Comparison of ENCODE assay signal across 8 mouse cellular contexts in the genomic region with DNA sequence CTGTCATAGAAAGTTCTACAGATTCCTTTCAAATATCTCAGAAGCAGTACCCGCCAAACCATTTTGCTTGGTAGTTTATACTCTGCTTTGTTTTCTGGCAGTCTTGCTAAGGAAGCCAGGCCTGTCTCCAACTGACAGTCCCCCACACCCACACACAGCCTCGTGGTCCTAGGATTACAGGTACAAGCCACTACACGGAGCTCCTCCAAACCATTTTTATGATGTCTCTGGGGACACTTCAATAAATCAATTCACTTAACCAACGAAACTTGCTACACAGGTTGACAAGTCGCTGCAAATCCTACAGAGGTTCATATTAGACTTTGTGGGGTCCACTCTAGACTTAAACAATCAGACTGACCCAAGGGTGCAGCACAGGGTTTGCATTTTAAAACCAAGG. TPM values are rescaled to one million over a fixed set of nuclear protein-coding genes. Genes with fewer than 3 reads are reported as not detected.
DNase-seq lines count a peak whose midpoint lies in the region; ATAC-seq and TF ChIP-seq lines count a peak whose summit lies in the region.

No protein-coding gene starts in this region.

- no peaks in the 10 kb centered on the region for H3K27me3 ChIP-seq in heart, embryonic 12.5 days (replicated peaks)
- 0 out of 2 replicates have a peak, but pooled peaks cover 3% of the 10 kb centered on the region for H3K27me3 ChIP-seq in E14TG2a.4 (ENCODE audit: insufficient read depth, low read length)
- H3K27me3 ChIP-seq in forebrain, embryonic 14.5 days (replicated peaks; ENCODE audit: control insufficient read depth, insufficient read depth, low read length) = no peaks in the 10 kb centered on the region
- no peaks in the 10 kb centered on the region for H3K27me3 ChIP-seq in liver, embryonic 16.5 days (ENCODE audit: control insufficient read depth, insufficient read depth, low read depth, low read length)

- H3K4me3 ChIP-seq in heart, embryonic 12.5 days = peak overlapping the region; percentile 88
- H3K4me3 ChIP-seq in E14TG2a.4 (replicated peaks; ENCODE audit: low read length) = peak overlapping the region; percentile 98
- peak overlapping the region; percentile 99 for H3K4me3 ChIP-seq in forebrain, embryonic 14.5 days (ENCODE audit: low read depth, low read length)
- peak overlapping the region; percentile 100 for H3K4me3 ChIP-seq in liver, embryonic 16.5 days (ENCODE audit: low read depth, low read length)

- peak overlapping the region; percentile 96 for H3K9ac ChIP-seq in heart, embryonic 12.5 days
- H3K9ac ChIP-seq in forebrain, embryonic 14.5 days (ENCODE audit: low read length) = peak overlapping the region; percentile 78
- H3K9ac ChIP-seq in liver, embryonic 16.5 days (ENCODE audit: low read depth, low read length) = peak overlapping the region; percentile 95

- ATAC-seq in heart, embryonic 12.5 days (ENCODE audit: insufficient number of reproducible peaks, low FRiP score) = no peak
- no peak for ATAC-seq in forebrain, embryonic 14.5 days
- no peak for ATAC-seq in liver, embryonic 16.5 days (ENCODE audit: low read depth)

- H3K4me1 ChIP-seq in heart, embryonic 12.5 days (replicated peaks) = peaks cover 8% of the 10 kb centered on the region
- peaks cover 37% of the 10 kb centered on the region for H3K4me1 ChIP-seq in E14TG2a.4 (replicated peaks; ENCODE audit: low read depth, low read length)
- H3K4me1 ChIP-seq in forebrain, embryonic 14.5 days (ENCODE audit: control insufficient read depth, insufficient read depth, low read length) = peaks cover 24% of the 10 kb centered on the region
- H3K4me1 ChIP-seq in liver, embryonic 16.5 days (ENCODE audit: control insufficient read depth, low read depth, low read length) = peaks cover 11% of the 10 kb centered on the region

- H3K9me3 ChIP-seq in heart, embryonic 12.5 days (replicated peaks) = no peaks in the 10 kb centered on the region
- no peaks in the 10 kb centered on the region for H3K9me3 ChIP-seq in E14TG2a.4 (ENCODE audit: low read length)
- H3K9me3 ChIP-seq in forebrain, embryonic 14.5 days (replicated peaks; ENCODE audit: control insufficient read depth, low read length) = no peaks in the 10 kb centered on the region
- no peaks in the 10 kb centered on the region for H3K9me3 ChIP-seq in liver, embryonic 16.5 days (replicated peaks; ENCODE audit: control insufficient read depth, low read length)

- no peak overlapping the region for H3K27ac ChIP-seq in heart, embryonic 12.5 days (ENCODE audit: poor library complexity, severe bottlenecking)
- H3K27ac ChIP-seq in forebrain, embryonic 14.5 days (ENCODE audit: low read depth, low read length) = no peak overlapping the region
- H3K27ac ChIP-seq in liver, embryonic 16.5 days (ENCODE audit: low read length) = no peak overlapping the region; the same call in 1 of the 2 replicates

- peak overlapping the region; percentile 84 for H3K4me2 ChIP-seq in heart, embryonic 12.5 days
- peak overlapping the region; percentile 95 for H3K4me2 ChIP-seq in forebrain, embryonic 14.5 days (ENCODE audit: low read length)
- H3K4me2 ChIP-seq in liver, embryonic 16.5 days (ENCODE audit: low read depth, low read length) = peak overlapping the region; percentile 91

- DNase-seq in heart, adult 9 months (ENCODE audit: low spot score in 2 of 2) = no peak
- DNase-seq in forebrain, embryonic 14.5 days (ENCODE audit: low spot score) = no peak
- DNase-seq in retina, postnatal 1 day = no peak
- DNase-seq in right cerebral cortex, postnatal 36 days (ENCODE audit: low spot score in 2 of 2) = no peak
- no peak for DNase-seq in thymus, postnatal 0 days (ENCODE audit: low spot score)

- TF ChIP-seq CTCF in E14TG2a.4 (conservative IDR thresholded peaks at IDR 0.05; ENCODE audit: low read length) = no peak

- WGBS in heart, embryonic 12.5 days = 25% methylated on average over 5 of the region's 5 CpGs
- 24% methylated on average over 5 of the region's 5 CpGs for WGBS in forebrain, embryonic 14.5 days
- WGBS in liver, embryonic 16.5 days (ENCODE audit: insufficient replicate concordance) = 15% methylated on average over 5 of the region's 5 CpGs

- no peaks in the 10 kb centered on the region for H3K36me3 ChIP-seq in heart, embryonic 12.5 days
- H3K36me3 ChIP-seq in E14TG2a.4 (ENCODE audit: insufficient read depth, low read length) = peaks cover 13% of the 10 kb centered on the region; the same call in 1 of the 2 replicates
- peaks cover 5% of the 10 kb centered on the region; the same call in 1 of the 2 replicates for H3K36me3 ChIP-seq in forebrain, embryonic 14.5 days (ENCODE audit: control insufficient read depth, insufficient read depth, low read length)
- no peaks in the 10 kb centered on the region for H3K36me3 ChIP-seq in liver, embryonic 16.5 days (ENCODE audit: control insufficient read depth, insufficient read depth)

RNA-seq across cellular contexts. Expression of a gene that starts 1.3 kb away (rescaled TPM):
- polyA plus RNA-seq in heart, embryonic 12.5 days (2016; fragmentation: Nextera tagmentation; extraction: Ambion mirVana) = 25.4 and 26.0 TPM in 2 replicates
- 46.4 and 47.6 TPM in 2 replicates for polyA plus RNA-seq in forebrain, embryonic 14.5 days (2014; fragmentation: Nextera tagmentation; extraction: Ambion mirVana)
- 14.4 TPM in 2 replicates for polyA plus RNA-seq in liver, embryonic 16.5 days (2015; fragmentation: Nextera tagmentation; extraction: Ambion mirVana)
- 33.8 and 40.1 TPM in 2 replicates for polyA plus RNA-seq in thymus, postnatal 0 days (2015; fragmentation: Nextera tagmentation; extraction: Ambion mirVana)

RNA-seq across cellular contexts. Expression of a gene that starts 1.3 kb away (rescaled TPM):
- 44.9 and 48.1 TPM in 2 replicates for polyA plus RNA-seq in heart, embryonic 12.5 days (2016; fragmentation: Nextera tagmentation; extraction: Ambion mirVana)
- 96.2 and 108 TPM in 2 replicates for polyA plus RNA-seq in forebrain, embryonic 14.5 days (2014; fragmentation: Nextera tagmentation; extraction: Ambion mirVana)
- 24.6 and 26.2 TPM in 2 replicates for polyA plus RNA-seq in liver, embryonic 16.5 days (2015; fragmentation: Nextera tagmentation; extraction: Ambion mirVana)
- polyA plus RNA-seq in thymus, postnatal 0 days (2015; fragmentation: Nextera tagmentation; extraction: Ambion mirVana) = 82.5 and 85.3 TPM in 2 replicates
